Mouse (Mus musculus) testis, postnatal 14 days (tissue): ENCODE measurements around the gene Gm7247.
"Not testable (repeated sequence)": the region's sequence is repeated elsewhere in the genome, so short reads cannot be mapped to it uniquely, and the experiment has no call there.

Experiments
- DNase-seq: peaks from one replicate; pipeline ENCODE4 v3.0.0; 2021; ENCODE audit warnings: low spot score

Gene Gm7247

DNA sequence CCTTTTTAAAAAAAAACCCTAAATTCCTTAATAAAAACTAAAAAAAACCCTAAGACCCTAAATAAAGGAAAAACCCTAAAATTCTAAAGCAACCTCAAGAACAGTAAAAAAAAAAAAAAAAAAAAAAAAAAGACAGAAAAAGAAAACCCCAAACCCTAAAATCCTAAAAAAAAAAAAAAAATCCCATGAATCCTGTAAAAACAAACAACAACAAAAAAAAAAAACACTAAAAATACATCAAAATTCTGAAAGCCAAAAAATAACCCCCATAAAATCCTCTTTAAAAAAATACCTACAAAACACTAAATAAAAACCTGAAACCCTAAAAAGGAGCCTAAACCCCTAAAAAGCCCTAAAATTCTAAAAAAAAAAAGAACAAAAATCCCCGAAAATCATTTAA, 135.4 kb downstream of the Gm7247 start:
- DNase-seq, result no peak

DNA sequence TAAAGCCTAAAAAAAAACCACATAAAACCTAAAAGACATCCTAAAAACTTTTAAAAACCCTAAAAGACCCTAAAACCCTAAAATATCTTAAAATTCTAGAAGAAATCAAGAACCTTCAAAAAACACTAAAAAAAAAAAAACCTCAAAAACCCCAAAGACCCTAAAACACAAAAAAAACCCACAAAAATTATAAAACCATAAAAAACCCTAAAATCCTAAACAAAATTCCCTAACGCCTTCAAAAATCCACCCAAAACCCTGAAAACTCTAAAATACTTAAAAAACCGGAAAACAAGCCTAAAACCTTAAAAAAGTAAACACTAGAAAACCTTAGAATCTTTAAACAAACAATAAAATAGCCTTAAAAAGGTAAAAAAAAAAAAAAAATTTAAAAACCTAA, 136.4 kb downstream of the Gm7247 start:
- DNase-seq, result no peak

DNA sequence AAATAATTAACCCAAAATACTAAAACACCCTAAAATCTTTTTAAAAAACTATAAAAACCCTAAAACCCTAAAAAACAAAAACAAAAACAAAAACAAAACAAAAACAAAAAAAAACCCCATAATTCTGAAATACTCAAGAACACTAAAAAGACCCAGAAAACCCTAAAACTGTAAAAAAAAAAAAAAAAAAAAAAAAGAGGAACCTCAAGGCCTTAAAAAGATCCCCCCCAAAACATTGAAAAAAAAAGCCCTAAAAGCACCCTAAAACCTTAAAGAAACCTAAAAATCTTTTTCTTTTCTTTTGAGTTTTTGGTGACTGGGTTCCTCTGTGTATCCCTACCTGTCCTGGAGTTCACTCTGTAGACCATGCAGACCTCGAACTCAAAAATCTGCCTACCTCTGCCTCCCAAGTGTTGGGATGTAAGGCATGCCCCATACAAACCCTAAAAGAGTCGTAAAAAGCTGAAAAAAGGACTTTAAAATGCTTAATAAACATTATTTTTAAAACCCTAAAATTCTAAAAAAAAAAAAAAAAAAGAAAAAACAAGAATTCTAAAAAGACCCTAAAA, 138.2 kb downstream of the Gm7247 start:
- DNase-seq, result no peak

DNA sequence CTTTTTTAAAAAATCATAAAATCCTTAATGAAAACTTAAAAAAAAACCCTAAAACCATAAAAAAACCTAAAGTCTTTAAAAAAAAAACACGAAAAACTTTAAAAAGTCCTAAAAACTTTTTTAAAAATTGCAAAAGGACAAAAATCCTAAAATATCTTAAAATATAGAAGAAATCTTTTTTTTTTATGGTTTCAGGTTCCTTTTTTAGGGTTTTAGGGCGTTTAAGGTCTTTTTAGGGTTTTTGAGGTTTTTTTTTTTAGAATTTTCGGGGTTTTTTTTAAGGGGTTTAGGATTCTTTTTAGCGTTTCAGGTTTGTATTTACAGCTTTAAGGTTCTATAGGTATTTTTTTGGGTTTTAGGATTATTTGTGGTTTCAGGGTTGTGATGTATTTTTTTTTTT, 138.9 kb downstream of the Gm7247 start:
- no peak for DNase-seq

DNA sequence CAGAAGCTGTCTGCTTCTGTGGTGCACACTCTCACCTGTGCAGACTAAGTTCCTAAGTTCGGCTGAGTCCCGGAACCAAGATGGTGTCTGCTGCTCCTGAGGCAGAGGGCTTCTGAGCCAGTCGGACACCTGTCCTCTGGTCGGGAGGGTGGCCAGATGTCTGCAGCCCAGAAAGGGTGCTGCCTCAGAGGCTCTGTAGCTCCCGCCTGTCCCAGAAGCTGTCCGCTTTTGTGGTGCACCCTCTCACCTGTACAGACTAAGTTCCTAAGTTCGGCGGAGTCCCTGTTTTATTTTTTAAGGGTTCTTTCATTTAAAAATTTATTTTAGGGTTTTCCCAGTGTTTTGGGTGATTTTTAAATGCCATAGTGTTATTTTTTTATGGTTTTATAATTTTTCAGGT, 145.9 kb downstream of the Gm7247 start:
- DNase-seq, result no peak

DNA sequence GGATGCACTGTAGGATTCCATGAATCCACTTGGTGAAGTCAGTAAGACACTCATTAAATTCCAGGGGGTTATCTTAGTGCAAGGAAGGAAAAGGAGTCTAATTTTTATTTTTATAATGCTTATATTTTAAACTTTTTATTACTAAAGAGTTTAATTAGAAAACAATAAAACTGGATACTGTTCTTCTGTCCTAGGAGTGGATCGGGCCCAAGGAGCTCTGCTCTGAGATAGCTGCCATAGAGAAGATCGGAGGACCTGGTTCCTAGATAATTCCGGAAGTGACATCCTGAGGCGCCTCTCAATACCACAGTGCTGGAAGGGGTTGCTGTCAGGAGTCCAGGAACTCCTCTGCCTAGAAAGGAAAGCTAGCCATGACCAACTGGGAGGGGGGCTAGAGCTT, 190.9 kb downstream of the Gm7247 start, which contains the start of gene Gm5622:
Gene Gm5622 (plus strand): TSS at position 301 of the 400 bp plus-strand sequence.
- no peak for DNase-seq

DNA sequence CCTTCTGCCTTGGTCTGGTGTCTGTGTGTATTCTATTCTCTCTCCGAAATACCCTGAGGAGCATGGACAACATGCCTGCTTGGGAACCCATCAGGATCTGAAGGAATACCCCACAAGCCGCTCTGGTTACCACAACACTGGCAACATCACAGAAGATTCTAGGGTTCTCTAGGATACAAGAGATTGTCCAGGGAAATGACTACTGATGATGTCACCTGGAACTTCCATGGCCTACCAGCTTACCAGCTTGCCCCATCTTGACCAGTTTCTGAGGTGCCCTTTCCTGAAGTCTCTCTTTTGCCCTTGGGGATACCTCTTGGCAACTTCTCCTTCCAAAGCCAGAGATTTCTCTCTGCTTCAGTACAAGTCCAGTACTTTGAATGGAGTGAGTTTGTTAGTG, 212.4 kb downstream of the Gm7247 start, which contains the start of gene Gm17175:
Gene Gm17175 (minus strand): TSS at position 101 of the 400 bp plus-strand sequence.
- not testable (repeated sequence) for DNase-seq

DNA sequence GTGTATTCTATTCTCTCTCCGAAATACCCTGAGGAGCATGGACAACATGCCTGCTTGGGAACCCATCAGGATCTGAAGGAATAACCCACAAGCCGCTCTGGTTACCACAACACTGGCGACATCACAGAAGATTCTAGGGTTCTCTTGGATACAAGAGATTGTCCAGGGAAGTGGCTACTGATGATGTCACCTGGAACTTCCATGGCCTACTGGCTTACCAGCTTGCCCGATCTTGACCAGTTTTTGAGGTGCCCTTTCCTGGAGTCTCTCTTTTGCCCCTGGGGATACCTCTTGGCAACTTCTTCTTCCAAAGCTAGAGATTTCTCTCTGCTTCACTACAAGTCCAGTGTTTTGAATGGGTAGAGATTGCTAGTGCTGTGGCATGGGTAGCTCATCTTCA, 230.5 kb downstream of the Gm7247 start, which contains the start of gene Gm17174:
Gene Gm17174 (minus strand): TSS at position 101 of the 400 bp plus-strand sequence.
- DNase-seq, result not testable (repeated sequence)

DNA sequence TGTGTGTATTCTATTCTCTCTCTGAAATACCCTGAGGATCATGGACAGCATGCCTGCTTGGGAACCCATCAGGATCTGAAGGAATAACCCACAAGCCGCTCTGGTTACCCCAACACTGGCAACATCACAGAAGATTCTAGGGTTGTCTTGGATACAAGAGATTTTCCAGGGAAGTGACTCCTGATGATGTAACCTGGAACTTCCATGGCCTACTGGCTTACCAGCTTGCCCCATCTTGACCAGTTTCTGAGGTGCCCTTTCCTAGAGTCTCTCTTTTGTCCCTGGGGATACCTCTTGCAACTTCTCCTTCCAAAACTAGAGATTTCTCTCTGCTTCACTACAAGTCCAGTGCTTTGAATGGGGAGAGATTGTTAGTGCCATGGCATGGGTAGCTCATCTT, 249.7 kb downstream of the Gm7247 start, which contains the start of gene Gm17078:
Gene Gm17078 (minus strand): TSS at position 101 of the 400 bp plus-strand sequence.
- DNase-seq, result no peak
